Mouse (Mus musculus) cerebellum, postnatal 4 days (tissue): Measurements from ENCODE around the gene Ppp1r9a.
A peak's percentile ranks its signal among the peaks of the same experiment; 100 is the strongest.

Source experiments
- DNase-seq, 2 experiments: peaks; one replicate each; pipeline ENCODE4 v3.0.0; 2022; ENCODE audit warnings: low spot score in 2 of 2, mixed read lengths in 1 of 2

Gene Ppp1r9a

DNA sequence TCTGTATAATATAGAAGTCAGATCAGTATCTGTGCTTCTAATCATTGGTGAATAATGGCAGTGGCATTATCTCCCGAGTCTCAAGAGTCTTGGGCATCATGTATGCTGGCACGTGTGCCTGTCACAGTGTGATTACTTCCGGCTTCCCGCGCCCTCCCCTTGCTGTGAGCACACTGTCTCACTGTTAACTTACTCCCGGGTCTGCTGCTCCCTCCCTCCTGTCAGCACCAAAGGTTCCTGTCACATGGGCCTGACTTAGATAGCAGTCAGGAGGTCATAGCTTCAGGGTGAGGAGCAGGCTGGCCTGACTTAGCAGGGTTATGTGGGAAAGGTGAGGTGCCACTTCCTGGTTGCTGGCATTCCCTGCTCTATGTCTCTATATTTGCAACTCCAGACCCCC is 201.1 kb downstream of the Ppp1r9a start:
- no peak for DNase-seq

DNA sequence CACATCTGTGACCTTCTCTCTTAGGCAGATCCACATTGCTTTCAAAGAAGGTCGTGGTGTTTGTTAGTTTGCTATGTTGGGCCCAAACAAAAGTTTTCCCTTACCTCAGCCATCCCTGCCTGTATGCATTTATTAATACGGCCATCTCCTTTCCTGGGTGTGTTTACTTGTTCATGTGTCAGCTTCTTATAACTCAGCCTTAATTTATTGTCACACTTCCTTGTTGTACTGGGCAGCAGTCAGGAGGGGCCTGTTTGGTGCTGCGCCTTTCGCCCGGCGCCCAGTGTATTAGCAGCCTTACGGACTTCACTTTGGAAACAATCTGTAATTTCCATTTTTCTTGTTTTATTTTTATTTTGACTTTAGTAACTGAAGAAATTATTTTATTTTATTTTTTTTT is 201.5 kb downstream of the Ppp1r9a start:
- DNase-seq: no peak

DNA sequence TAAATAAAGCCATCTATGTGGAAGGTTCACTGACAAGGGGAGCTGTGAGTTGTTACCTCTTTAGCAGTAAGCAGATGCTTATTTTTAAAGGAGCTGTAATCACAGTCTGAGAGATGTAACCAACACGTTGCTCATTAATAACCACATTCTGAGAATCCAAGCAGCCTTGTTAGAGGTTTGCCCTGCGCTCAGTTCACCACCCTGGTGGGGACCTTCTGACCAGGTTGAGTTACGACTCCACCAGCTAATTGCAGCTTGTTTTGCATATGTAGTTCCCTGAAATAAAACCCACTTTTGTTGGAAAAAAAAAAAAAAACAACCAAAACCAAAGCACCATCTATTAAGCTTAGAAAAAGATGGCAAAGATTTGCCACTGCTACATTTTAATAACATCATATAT is 205.8 kb downstream of the Ppp1r9a start:
- DNase-seq: no peak

DNA sequence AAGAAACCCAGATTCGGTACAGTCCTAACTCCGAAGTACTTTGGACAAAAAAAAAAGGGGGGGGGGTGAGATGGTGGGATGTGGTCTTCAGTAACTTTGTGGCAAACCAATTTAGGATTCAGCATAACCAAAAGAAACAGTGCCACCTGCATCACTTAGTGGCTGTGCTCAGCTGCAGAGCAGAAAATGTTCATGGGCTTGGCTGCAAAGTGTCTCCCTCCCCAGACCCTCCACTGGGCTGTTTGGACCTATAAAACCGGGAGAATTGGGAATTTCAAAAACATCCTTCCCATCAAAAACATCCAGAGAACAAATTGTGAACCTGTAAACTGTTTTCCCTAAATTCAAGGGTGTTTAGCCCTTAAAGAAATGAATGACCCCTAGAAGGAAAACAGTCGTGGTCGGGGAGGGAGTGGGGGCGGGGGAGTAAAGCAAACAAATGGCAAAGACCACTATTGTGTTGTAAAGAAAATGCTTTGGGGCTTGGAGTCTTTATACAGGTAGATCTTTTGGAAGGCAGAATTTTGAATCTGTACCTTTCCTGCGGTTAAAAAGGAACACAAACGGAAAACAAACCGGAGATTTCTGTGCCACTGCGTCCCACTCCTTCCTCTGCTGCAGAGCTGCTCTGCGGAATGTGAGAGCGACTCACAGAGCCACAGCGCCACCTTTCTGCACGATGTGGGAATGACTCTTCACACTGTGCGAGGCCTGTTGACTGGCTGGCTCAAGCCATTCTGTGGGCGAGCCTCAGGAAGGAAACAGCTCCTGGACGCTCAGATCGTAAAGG is 207.4 kb downstream of the Ppp1r9a start:
- DNase-seq: peak; percentile 90 to 93

DNA sequence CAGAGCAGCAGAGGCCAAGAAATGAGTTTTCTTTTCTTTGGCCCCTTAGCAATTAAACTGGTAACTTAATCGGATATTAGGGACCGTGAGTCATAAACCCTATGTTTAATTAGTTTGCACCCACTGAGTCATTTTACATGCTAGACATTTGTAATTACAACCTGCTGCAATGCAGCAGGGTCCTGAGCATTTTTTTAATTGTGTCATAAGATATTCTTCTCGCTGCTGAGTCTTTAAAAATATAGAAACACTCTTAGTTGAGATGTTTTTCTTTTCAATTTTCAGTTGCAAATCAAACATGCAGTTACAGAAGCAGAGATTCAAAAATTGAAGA is 208.0 kb downstream of the Ppp1r9a start:
- DNase-seq: no peak

DNA sequence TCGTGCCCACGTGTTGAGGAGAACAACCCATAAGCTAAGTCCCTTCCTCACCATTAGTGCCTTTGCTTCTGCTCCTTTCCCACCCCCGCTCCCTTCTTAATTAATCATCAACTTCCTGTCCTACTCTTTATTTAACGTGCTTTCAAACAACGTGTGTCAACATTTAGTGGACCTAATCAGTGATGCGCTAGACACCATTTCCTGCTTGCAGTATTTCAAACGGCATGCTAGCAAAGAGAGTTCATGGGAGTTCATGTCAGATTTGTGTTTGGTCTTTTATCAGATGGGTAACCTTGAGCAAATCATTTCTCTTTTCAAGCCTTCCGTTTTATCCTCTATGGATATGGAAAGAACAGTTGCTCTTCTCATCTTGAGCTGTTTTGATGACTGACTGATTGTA is 210.4 kb downstream of the Ppp1r9a start:
- DNase-seq: no peak

DNA sequence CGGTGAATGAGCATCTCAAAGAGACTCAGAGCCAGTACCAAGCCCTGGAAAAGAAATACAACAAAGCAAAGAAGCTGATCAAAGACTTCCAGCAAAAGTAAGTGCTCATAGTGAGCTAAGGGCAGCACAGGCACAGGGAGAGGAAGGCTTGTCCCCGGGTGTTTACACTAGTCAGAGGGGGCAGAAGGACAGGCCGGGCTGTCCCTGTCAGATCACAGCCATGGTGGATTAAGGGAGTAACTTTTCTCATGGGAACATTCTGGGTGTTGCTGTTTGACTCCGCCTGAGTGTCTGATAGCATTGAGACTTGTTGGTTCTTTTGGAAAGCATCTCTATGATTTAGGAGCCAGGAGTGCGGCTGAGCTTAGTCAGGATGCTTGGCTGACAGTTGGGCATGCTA is 211.0 kb downstream of the Ppp1r9a start:
- DNase-seq: no peak

DNA sequence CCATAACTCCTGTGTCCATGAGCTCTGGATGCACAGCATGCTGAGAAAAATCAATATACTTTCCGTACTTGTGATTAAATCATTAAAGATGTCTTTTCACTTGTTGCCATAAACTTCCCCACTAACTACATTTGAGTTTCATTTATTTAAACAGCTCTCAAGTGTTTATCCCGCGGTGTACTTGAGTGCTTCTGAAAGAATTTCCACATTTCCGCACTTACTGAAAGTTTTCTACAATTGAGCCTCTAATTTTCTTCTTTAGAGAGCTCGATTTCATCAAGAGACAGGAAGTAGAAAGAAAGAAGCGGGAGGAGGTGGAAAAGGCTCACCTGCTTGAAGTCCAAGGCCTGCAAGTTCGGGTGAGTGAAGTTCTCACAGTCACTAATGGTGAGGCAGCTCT is 212.1 kb downstream of the Ppp1r9a start:
- no peak for DNase-seq

DNA sequence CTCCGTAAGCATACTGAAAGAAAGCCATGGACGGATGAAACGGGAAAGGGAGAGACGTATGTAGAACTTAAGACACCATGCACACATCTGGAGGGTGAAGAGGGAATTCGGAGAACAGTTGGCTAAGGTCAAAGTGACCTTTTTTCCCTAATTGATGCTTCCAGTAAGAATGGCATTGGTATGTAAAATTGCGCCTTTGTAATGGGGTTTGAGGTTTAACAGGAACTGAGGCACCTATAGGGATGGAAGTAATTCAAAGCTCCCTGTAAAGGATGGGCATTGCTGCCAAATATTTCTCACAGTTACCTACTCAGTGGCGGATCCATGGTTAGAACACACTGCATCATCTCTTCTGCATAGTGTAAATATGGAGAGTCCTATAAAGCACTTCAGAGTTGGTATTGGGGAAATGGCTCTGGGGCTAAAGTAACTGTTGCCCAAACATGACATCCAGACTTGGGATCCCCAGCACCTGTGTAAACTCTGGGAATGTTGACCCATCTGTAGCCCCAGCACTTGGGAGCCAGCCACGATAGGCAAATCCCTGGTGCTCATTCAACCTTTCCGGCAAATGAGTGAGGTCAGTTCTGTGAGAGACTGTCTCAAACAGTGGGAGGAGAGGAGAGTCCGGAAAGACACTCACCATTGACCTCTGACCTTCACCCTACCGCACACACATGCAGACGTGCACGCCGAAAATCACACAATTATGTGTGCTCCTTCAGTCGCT is 216.6 kb downstream of the Ppp1r9a start:
- no peak for DNase-seq

DNA sequence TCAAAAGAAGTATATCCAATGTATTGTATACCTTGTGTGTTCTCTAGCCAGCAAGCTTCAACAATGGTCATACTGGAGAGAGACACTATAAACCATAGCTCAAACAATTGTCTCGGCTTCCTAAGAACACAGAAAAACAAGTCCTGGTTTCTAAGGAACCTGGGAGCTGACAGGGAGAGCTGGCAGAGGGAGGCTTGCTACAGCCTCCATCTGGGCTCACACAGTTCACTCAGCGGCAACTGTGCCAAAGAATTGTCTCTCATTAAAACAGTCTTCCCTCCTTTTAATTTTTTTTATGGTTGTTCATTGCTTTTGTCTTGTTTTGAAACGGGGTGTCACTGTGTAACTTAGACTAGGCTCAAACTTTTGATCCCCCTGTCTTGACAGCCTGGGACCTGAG is 217.5 kb downstream of the Ppp1r9a start:
- no peak for DNase-seq

DNA sequence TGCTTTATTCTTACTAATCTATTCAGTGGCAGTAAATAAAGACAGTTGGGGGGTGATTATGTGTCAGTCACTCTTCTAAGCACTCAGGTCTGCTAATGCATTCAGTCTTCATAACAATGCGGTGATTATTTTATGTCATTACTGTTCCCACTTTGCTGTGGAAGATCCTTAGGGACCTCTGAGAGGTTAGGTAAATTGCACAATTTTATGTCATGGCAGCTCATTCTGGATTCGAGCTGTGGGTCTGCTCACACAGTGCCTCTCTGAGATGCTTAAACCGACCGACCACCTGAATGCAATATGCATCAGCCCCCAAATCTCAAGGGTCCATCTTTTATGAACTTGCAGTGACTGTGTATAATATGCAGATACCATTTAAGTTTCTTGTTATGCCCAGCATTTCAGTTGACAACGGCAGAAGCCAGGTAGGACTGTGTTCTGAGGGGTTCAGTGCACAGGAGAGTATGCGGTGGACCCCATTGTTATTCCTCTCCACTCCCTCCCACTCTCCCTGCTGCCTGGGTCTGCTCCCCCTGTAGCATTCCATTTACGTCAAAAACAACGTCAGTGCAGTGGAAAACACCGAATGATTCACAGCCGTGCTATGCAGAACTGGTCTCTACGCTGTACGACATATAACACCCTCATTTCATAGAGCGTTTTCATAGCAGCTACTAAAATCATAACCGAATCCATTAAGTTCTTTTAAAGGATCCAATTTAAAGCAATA is 226.8 kb downstream of the Ppp1r9a start:
- no peak for DNase-seq

DNA sequence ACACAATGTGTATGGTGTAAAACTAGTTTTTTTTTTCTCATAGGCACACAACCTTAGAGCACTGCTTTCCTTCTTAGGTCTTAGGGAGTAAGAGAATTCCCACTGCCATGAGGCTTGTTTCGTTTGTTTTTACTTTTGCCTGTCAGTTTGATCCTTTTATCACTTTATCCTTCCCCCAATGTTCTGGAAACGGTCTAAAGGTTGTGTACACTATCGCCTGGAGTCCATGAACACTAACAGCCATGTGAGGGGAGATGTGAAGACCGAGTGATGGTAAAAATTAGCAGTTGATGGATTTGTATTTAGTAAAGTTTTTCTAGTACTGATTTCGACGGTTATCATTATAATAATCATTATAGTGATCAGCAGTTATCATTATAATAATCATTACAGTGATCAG is 232.3 kb downstream of the Ppp1r9a start:
- no peak for DNase-seq

DNA sequence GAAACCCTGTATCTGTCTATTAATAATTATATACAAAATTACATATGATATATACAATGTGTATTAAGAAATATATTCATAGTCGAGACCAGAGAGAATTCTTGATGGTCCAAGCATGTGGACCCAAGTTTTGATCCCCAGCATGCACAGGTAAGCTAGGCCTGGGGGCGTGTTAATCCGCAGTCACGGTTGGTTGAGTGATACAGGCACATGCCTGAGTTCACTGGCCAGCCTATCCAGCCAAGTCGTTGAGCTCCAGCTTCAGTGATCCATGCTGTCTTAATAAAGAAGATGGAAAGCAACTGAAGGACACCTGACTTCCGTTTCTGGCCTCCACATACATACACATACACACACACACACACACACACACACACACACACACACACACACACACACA is 233.3 kb downstream of the Ppp1r9a start:
- DNase-seq: no peak

DNA sequence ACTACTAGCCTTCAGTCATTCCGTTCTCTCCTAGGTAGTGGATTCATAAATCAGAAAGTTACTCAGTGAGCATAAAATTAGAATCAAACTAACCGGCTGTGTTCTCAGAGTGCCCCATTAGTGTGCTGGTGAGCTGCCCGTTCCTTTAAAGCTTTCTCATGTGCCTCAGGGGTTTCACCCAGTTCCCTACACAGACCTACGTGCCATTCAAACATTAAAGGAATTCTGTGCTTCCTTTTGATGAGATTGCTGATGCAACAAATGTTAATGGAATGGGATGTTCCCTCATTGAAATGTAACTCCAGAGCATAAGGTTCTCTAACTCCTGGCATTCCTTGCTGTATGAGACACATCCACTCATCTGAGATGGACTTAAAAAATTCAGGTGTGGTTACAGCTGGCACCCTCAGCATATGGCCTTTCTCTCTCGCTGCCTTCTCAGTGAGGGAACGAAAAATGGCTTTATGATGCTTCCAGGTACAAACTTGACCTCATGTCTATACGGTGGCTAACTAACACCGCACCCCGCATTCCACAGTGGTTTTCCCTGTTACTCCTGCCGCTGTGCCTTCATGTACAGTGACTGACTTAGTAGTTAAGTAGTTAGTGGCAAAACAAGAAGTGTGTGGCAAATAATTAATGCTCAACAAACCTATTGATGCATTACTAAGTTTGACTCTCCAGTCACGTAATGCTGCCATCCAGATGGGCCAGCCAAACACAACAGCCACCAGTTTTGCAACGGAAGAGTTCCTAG is 236.3 kb downstream of the Ppp1r9a start:
- no peak for DNase-seq

DNA sequence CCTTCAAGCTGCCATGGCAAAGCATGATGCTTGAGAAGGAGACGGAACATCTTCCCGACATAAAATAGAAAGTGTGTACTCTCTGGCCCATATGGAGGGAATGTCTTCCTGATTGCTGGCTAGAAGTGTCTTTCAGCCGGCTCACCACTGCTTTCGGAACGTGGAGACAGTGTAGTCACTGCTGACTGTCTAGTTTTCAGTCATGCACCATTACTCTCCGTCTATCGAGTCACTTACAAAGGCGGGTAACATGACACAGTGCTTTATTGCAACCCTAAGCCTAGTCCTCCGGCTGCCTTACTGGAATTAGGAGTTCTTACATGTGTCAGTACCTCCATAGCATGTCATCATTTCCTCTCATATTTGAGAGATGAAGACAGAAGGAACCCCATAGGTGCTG is 236.9 kb downstream of the Ppp1r9a start:
- no peak for DNase-seq

DNA sequence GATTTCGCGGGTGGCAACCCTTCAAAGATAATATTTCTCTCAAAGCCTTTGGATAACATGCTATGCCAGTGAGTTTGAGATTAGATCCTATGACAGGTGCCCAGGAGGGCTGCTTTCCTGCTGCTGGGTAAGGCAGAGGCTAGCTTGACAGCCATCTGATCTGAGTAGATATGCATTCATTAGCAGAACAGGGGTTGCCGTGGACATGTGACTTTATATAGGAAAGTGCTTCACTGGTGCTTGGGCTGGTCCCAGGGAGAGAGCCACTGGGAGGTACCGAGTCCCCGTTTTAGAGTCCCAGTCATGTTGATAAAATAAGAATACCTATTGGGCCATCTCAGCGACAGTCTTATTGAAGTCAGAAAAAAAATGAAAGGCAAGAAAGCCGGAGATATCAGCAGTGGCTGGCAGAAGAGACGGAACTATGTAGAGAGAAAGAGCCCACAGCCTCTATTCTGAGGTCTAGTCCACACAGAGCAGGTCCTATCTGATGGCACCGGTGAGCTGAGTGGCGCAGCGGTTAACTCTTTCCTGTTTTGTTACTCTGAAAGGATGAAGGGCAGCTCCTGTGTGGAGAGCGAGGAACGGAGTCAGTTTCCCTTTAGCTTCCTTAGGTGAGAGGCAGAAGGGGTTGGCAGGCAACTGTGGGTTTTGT is 244.9 kb downstream of the Ppp1r9a start:
- DNase-seq: no peak

DNA sequence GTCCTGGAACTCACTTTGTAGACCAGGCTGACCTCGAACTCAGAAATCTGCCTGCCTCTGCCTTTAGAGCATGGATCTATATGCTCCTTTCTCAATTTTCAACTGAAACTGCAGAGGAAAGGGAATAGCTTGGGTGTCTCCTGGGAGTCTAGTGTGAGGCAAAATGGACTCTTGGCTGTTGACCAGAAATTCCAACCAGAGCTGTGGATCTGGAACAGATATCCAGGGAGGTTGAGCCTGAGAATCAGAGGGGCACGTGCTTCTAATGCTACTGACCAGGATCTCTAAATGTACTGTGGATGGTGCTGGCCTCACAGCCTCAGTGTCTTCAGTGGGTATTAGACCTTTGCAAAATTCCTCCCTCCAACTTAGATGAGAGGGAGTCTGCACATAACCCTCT is 247.2 kb downstream of the Ppp1r9a start:
- no peak for DNase-seq

DNA sequence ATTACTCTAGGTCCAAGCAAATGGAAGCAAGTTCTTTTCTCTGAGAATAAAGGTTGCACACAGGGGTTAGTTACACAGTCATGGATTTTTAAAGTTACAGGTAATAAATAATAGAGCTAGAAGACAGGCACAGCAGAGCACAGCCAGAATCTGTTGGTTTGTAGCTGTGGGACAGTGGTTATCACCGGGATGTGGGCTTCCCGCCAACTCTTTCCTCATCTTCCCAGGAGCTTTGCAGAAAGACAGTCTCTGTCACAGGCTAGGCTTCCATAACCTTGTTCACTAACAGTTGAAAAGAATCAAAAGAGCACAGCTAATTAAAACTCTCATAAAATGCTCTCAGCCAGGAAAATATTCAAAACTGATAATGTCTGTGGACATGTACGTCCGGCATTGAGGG is 248.5 kb downstream of the Ppp1r9a start:
- no peak for DNase-seq

DNA sequence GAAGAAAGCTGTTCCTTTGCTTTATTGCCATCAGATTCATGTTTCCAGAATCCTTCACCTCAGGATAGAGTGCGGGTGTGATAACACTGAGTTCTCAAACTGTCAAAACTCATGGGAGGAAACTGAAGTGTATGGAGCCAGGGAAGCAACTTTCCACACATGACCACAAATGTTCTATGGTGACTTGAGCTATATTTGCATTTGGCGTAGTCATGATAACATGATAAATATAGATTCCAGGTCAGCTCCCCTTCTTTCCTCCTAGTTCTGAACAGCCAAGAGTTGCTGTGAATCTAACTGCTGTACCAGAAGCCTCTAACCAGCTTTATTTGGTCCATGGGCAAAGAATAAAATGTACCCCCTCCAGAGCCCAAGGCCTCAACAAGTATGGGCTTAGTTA is 249.5 kb downstream of the Ppp1r9a start:
- no peak for DNase-seq

DNA sequence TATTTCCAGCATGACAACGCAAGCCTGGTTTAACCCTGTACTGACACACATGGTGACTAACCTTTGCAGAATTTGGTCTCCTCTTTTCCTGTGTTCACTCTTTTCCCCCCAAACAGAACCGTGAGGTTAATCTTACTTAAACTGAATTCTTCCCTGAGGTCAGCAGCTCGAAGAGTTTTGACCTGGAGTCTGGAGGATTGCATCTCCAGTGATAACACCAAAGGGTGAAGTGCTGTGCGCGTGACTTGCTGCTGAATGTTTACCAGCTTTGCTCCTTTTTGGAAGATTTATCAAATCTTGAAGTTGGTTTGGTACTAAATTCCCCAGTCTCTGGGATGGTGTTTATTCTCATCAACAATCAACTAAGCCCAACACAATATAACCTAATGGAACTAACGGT is 252.1 kb downstream of the Ppp1r9a start:
- DNase-seq: no peak

DNA sequence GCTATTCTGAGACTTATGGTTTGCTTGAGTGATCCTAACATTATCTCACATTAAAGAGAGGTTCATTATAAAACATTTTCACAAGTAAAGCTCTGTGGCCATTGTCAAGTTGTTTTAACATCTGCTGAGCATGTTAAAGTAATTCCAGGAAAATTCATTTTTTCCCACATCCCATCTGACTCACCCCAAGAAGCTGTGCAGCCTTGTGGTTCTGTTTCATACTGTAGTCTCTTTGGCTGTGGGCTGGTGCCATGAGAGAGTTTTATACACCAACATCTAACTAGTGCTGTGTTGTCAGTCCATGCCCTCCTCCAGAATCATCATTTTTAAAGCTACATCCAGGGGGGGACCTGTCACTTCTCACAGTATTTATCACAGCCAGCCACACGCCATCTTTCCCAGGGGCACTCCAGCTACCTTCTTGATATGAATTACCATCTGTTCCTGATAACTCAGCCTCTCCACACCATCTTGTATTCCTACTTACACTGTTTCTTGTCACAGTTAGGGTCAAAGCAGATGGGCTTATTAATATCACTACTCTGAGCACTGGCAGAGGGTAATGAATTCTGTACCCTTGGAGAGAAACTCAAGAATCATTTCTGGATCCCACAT is 252.7 kb downstream of the Ppp1r9a start:
- no peak for DNase-seq
